Mouse (Mus musculus) CH12.LX (cell line): Measurements from ENCODE around the gene 2510002D24Rik.

Source experiments
- CHD1 ChIP-seq: IDR thresholded peaks from 2 replicates; pipeline ENCODE4 v1.6.1; 2012; ENCODE audit warnings: low read depth, low read length, improper control_type of control experiment, inconsistent platforms
- CHD2 ChIP-seq: IDR thresholded peaks from 2 replicates; pipeline ENCODE4 v1.6.1; 2011; ENCODE audit warnings: low read length, improper control_type of control experiment
- CTCF ChIP-seq, 2 experiments: IDR thresholded peaks in 1 of 2; conservative IDR thresholded peaks in 1 of 2; 2 replicates each; pipeline ENCODE4 v1.5.1; 2011 to 2012; ENCODE audit warnings: low read depth in 2 of 2, low read length in 2 of 2, improper control_type of control experiment in 1 of 2, inconsistent platforms in 1 of 2, mild to moderate bottlenecking in 1 of 2, moderate library complexity in 1 of 2
- E2F4 ChIP-seq: IDR thresholded peaks from 2 replicates; pipeline ENCODE4 v1.6.1; 2011; ENCODE audit warnings: low read depth, low read length, improper control_type of control experiment; ENCODE audit not compliant: insufficient replicate concordance
- EP300 ChIP-seq: IDR thresholded peaks from 2 replicates; pipeline ENCODE4 v1.6.1; 2011; ENCODE audit warnings: low read length, improper control_type of control experiment
- ETS1 ChIP-seq: conservative IDR thresholded peaks from 2 replicates; pipeline ENCODE4 v1.6.1; 2012; ENCODE audit warnings: low read depth, mild to moderate bottlenecking, inconsistent platforms, low read length, improper control_type of control experiment, moderate library complexity
- HCFC1 ChIP-seq: IDR thresholded peaks from 2 replicates; pipeline ENCODE4 v1.6.1; 2012; ENCODE audit warnings: low read depth, mild to moderate bottlenecking, inconsistent platforms, low read length, improper control_type of control experiment
- JUND ChIP-seq: conservative IDR thresholded peaks from 2 replicates; pipeline ENCODE4 v1.6.1; 2011; ENCODE audit warnings: low read depth, low read length, improper control_type of control experiment
- PAX5 ChIP-seq: IDR thresholded peaks from 2 replicates; pipeline ENCODE4 v1.6.1; 2012; ENCODE audit warnings: low read length, inconsistent platforms, mixed read lengths
- POLR2A ChIP-seq: IDR thresholded peaks from 2 replicates; pipeline ENCODE4 v1.6.1; 2011; ENCODE audit warnings: low read depth, mild to moderate bottlenecking, improper control_type of control experiment, low read length
- RCOR1 ChIP-seq: conservative IDR thresholded peaks from 2 replicates; pipeline ENCODE4 v1.6.1; 2012; ENCODE audit warnings: low read depth, mild to moderate bottlenecking, inconsistent platforms, low read length, improper control_type of control experiment
- SIN3A ChIP-seq: IDR thresholded peaks from 2 replicates; pipeline ENCODE4 v1.6.1; 2012; ENCODE audit warnings: low read length, improper control_type of control experiment, inconsistent platforms
- TBP ChIP-seq: conservative IDR thresholded peaks from 2 replicates; pipeline ENCODE4 v1.6.1; 2011; ENCODE audit warnings: low read depth, low read length, improper control_type of control experiment
- USF1 ChIP-seq: IDR thresholded peaks from 2 replicates; pipeline ENCODE4 v1.6.1; 2014; ENCODE audit warnings: low read depth, mild to moderate bottlenecking, inconsistent platforms, low read length, improper control_type of control experiment

DNA sequence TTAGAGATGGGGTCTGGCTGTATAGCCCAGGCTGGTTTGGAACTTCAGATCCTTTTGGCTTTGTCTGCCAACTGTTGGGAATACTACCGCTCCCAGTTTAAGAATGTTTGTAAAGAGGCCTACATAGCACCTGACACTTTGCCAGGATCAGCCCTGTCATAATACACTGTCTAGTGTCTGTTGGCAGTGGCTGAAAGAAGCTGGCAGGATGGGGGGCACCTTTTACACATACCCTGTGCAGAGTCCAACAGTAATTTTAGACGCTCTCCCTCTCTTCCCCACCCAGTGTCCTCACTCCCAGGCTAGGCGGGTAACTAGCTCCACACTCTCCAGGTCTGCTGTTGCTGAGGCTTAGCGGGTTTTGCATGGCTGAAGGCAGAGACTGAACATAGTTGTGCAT, 2.0 kb downstream of the 2510002D24Rik start:
- TF ChIP-seq HCFC1 (no peak), CHD1 (no peak), CTCF (conservative IDR thresholded peaks at IDR 0.05 in 1 of 2, IDR thresholded peaks at IDR 0.05 in 1 of 2; ENCODE audit: low read depth in 2 of 2, low read length in 2 of 2) (no peak), CHD2 (no peak), POLR2A (no peak), E2F4 (no peak), EP300 (no peak), PAX5 (no peak), ETS1 (no peak), USF1 (no peak), TBP (no peak), RCOR1 (no peak), SIN3A (no peak), JUND (no peak)
